Mouse (Mus musculus): ENCODE measurements around the gene Grin2c. TPM values are rescaled to one million over a fixed set of nuclear protein-coding genes. Genes with fewer than 3 reads are reported as not detected.

The Grin2c gene
- 0.12 and 0.14 TPM in 2 replicates for polyA plus RNA-seq (2014; fragmentation: Nextera tagmentation; extraction: Ambion mirVana)

- H3K27ac ChIP-seq (ENCODE audit: low read depth, low read length): no peak within 1 kb of the TSS
- WGBS: 6% methylated on average over 46 of the region's 50 CpGs
- DNase-seq (ENCODE audit: low spot score): no peak
- peak within 1 kb of the TSS; percentile 35 for H3K9ac ChIP-seq (ENCODE audit: low read length)
- peaks cover 17% of the 10 kb centered on the region; the same call in 1 of the 2 replicates for H3K36me3 ChIP-seq (ENCODE audit: control insufficient read depth, insufficient read depth, low read length)
- no peaks in the 10 kb centered on the region for H3K9me3 ChIP-seq (replicated peaks; ENCODE audit: control insufficient read depth, low read length)
- no peak for ATAC-seq
- H3K4me1 ChIP-seq (ENCODE audit: control insufficient read depth, insufficient read depth, low read length): peaks cover 4% of the 10 kb centered on the region; the same call in 1 of the 2 replicates
- peak within 1 kb of the TSS; percentile 48 for H3K4me2 ChIP-seq (ENCODE audit: low read length)
- peaks cover 48% of the 10 kb centered on the region for H3K27me3 ChIP-seq (replicated peaks; ENCODE audit: control insufficient read depth, insufficient read depth, low read length)
- peak within 1 kb of the TSS; percentile 24 for H3K4me3 ChIP-seq (ENCODE audit: low read depth, low read length)
Measured at GRCm38 (mm10) chr11:115267061-115267883, at the start of gene Grin2c. Grin2c (minus strand) TSS chr11:115267243.

- no peaks in the 10 kb centered on the region for H3K4me1 ChIP-seq (ENCODE audit: control insufficient read depth, insufficient read depth, low read length)
- 49% methylated on average over 2 of the region's 2 CpGs for WGBS
- no peak overlapping the region for H3K4me2 ChIP-seq (ENCODE audit: low read length)
- no peak overlapping the region for H3K4me3 ChIP-seq (ENCODE audit: low read depth, low read length)
- H3K9ac ChIP-seq (ENCODE audit: low read length): no peak overlapping the region
- H3K9me3 ChIP-seq (replicated peaks; ENCODE audit: control insufficient read depth, low read length): no peaks in the 10 kb centered on the region
- no peak overlapping the region for H3K27ac ChIP-seq (ENCODE audit: low read depth, low read length)
- peaks cover 46% of the 10 kb centered on the region for H3K27me3 ChIP-seq (replicated peaks; ENCODE audit: control insufficient read depth, insufficient read depth, low read length)
- no peak for DNase-seq (ENCODE audit: low spot score)
- ATAC-seq: no peak
- H3K36me3 ChIP-seq (ENCODE audit: control insufficient read depth, insufficient read depth, low read length): no peaks in the 10 kb centered on the region
Measured at GRCm38 (mm10) chr11:115314249-115314648, 47.2 kb upstream of the Grin2c start.

GRCm38 (mm10) chr11:115308781-115309180, 41.7 kb upstream of the Grin2c start:
- Histone ChIP-seq H3K4me1 (ENCODE audit: control insufficient read depth, insufficient read depth, low read length) (no peaks in the 10 kb centered on the region), H3K27me3 (replicated peaks; ENCODE audit: control insufficient read depth, insufficient read depth, low read length) (0 out of 2 replicates have a peak, but pooled peaks cover 2% of the 10 kb centered on the region), H3K36me3 (ENCODE audit: control insufficient read depth, insufficient read depth, low read length) (no peaks in the 10 kb centered on the region), H3K9ac (ENCODE audit: low read length) (no peak overlapping the region), H3K27ac (ENCODE audit: low read depth, low read length) (no peak overlapping the region), H3K4me3 (ENCODE audit: low read depth, low read length) (no peak overlapping the region), H3K4me2 (ENCODE audit: low read length) (no peak overlapping the region), H3K9me3 (replicated peaks; ENCODE audit: control insufficient read depth, low read length) (no peaks in the 10 kb centered on the region)
- WGBS: 79% methylated on average over 1 of the region's 1 CpGs
- DNase-seq (ENCODE audit: low spot score) (no peak), ATAC-seq (no peak)

- no peak within 1 kb of the TSS for H3K4me2 ChIP-seq (ENCODE audit: low read length)
- H3K9ac ChIP-seq (ENCODE audit: low read length): no peak within 1 kb of the TSS
- WGBS: 15% methylated on average over 8 of the region's 8 CpGs
- ATAC-seq (no peak), DNase-seq (ENCODE audit: low spot score) (no peak)
- no peaks in the 10 kb centered on the region for H3K9me3 ChIP-seq (replicated peaks; ENCODE audit: control insufficient read depth, low read length)
- H3K27me3 ChIP-seq (replicated peaks; ENCODE audit: control insufficient read depth, insufficient read depth, low read length): 0 out of 2 replicates have a peak, but pooled peaks cover 2% of the 10 kb centered on the region
- H3K27ac ChIP-seq (ENCODE audit: low read depth, low read length): no peak within 1 kb of the TSS
- H3K4me1 ChIP-seq (ENCODE audit: control insufficient read depth, insufficient read depth, low read length): no peaks in the 10 kb centered on the region
- H3K36me3 ChIP-seq (ENCODE audit: control insufficient read depth, insufficient read depth, low read length): no peaks in the 10 kb centered on the region
- H3K4me3 ChIP-seq (ENCODE audit: low read depth, low read length): no peak within 1 kb of the TSS
Measured at GRCm38 (mm10) chr11:115306863-115307262, 39.8 kb upstream of the Grin2c start, which contains the start of gene Otop2. Otop2 (plus strand) TSS chr11:115307163.

GRCm38 (mm10) chr11:115303167-115303566, 36.1 kb upstream of the Grin2c start:
- Histone ChIP-seq H3K4me3 (ENCODE audit: low read depth, low read length) (no peak overlapping the region), H3K27me3 (replicated peaks; ENCODE audit: control insufficient read depth, insufficient read depth, low read length) (no peaks in the 10 kb centered on the region), H3K4me1 (ENCODE audit: control insufficient read depth, insufficient read depth, low read length) (no peaks in the 10 kb centered on the region), H3K36me3 (ENCODE audit: control insufficient read depth, insufficient read depth, low read length) (no peaks in the 10 kb centered on the region), H3K9me3 (replicated peaks; ENCODE audit: control insufficient read depth, low read length) (no peaks in the 10 kb centered on the region), H3K9ac (ENCODE audit: low read length) (no peak overlapping the region), H3K27ac (ENCODE audit: low read depth, low read length) (no peak overlapping the region), H3K4me2 (ENCODE audit: low read length) (no peak overlapping the region)
- 80% methylated on average over 8 of the region's 8 CpGs for WGBS
- ATAC-seq (no peak), DNase-seq (ENCODE audit: low spot score) (no peak)

- Histone ChIP-seq H3K4me3 (ENCODE audit: low read depth, low read length) (no peak overlapping the region), H3K27ac (ENCODE audit: low read depth, low read length) (no peak overlapping the region), H3K27me3 (replicated peaks; ENCODE audit: control insufficient read depth, insufficient read depth, low read length) (no peaks in the 10 kb centered on the region), H3K4me1 (ENCODE audit: control insufficient read depth, insufficient read depth, low read length) (peaks cover 5% of the 10 kb centered on the region; the same call in 1 of the 2 replicates), H3K9ac (ENCODE audit: low read length) (no peak overlapping the region), H3K36me3 (ENCODE audit: control insufficient read depth, insufficient read depth, low read length) (no peaks in the 10 kb centered on the region), H3K9me3 (replicated peaks; ENCODE audit: control insufficient read depth, low read length) (no peaks in the 10 kb centered on the region), H3K4me2 (ENCODE audit: low read length) (no peak overlapping the region)
- WGBS: 98% methylated on average over 2 of the region's 2 CpGs
- ATAC-seq (no peak), DNase-seq (ENCODE audit: low spot score) (no peak)
Measured at GRCm38 (mm10) chr11:115301351-115301750, 34.3 kb upstream of the Grin2c start.

GRCm38 (mm10) chr11:115300745-115301144, 33.7 kb upstream of the Grin2c start:
- peaks cover 5% of the 10 kb centered on the region; the same call in 1 of the 2 replicates for H3K4me1 ChIP-seq (ENCODE audit: control insufficient read depth, insufficient read depth, low read length)
- H3K27me3 ChIP-seq (replicated peaks; ENCODE audit: control insufficient read depth, insufficient read depth, low read length): no peaks in the 10 kb centered on the region
- no peak overlapping the region for H3K27ac ChIP-seq (ENCODE audit: low read depth, low read length)
- DNase-seq (ENCODE audit: low spot score): no peak
- 86% methylated on average over 4 of the region's 4 CpGs for WGBS
- H3K4me2 ChIP-seq (ENCODE audit: low read length): no peak overlapping the region
- H3K9ac ChIP-seq (ENCODE audit: low read length): no peak overlapping the region
- no peak for ATAC-seq
- no peaks in the 10 kb centered on the region for H3K9me3 ChIP-seq (replicated peaks; ENCODE audit: control insufficient read depth, low read length)
- no peaks in the 10 kb centered on the region for H3K36me3 ChIP-seq (ENCODE audit: control insufficient read depth, insufficient read depth, low read length)
- no peak overlapping the region for H3K4me3 ChIP-seq (ENCODE audit: low read depth, low read length)

GRCm38 (mm10) chr11:115298160-115298559, 31.1 kb upstream of the Grin2c start:
- Histone ChIP-seq H3K36me3 (ENCODE audit: control insufficient read depth, insufficient read depth, low read length) (no peaks in the 10 kb centered on the region), H3K9me3 (replicated peaks; ENCODE audit: control insufficient read depth, low read length) (no peaks in the 10 kb centered on the region), H3K4me1 (ENCODE audit: control insufficient read depth, insufficient read depth, low read length) (peaks cover 5% of the 10 kb centered on the region; the same call in 1 of the 2 replicates), H3K9ac (ENCODE audit: low read length) (no peak overlapping the region), H3K4me3 (ENCODE audit: low read depth, low read length) (no peak overlapping the region), H3K27ac (ENCODE audit: low read depth, low read length) (no peak overlapping the region), H3K4me2 (ENCODE audit: low read length) (no peak overlapping the region; the same call in 1 of the 2 replicates), H3K27me3 (replicated peaks; ENCODE audit: control insufficient read depth, insufficient read depth, low read length) (no peaks in the 10 kb centered on the region)
- no peak for ATAC-seq
- WGBS: 78% methylated on average over 8 of the region's 8 CpGs
- DNase-seq (ENCODE audit: low spot score): no peak
